In the genomic region with DNA sequence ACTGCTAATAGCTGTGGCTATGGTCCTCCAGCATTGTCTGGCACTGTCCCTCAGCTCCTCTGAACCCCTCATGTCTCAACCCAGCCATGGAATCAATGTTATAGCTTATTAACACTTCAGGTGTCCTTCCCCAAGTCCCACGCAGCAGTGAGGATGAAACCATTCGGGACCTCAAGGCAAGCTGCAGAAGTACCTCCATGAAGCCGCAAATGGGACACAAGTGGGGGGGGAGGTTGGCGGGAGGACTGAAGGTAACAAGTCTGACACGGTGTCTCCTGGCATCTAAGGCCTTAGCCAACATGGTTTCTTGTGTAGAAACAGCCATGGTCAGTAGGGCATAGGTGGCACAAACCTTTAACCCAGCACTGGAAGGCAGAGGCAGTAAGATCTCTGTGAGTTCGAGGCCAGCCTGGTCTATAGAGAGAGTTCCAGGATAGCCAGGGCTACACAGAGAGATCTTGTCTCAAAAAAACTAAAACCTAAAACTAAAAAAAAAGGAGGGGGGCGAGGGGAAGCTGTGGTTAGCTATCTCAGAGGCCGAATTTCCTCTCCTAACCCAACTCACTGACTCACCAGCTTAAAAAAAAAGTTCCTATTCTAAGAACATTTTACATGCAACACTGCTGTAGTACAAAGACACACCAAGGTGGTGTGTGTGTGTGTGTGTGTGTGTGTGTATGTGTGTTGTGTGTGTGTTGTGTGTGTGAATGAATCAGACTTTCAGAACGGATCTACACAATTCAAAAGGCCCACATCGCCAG, we compare ENCODE assay signal across 10 mouse cellular contexts.
A peak's percentile ranks its signal among the peaks of the same experiment; 100 is the strongest.
DNase-seq lines count a peak whose midpoint lies in the region; ATAC-seq and TF ChIP-seq lines count a peak whose summit lies in the region.
"Had no signal": no experiment of that assay in that cellular context is flagged by ENCODE, and none has a peak within 500 bp of the region (broad histone marks: within the 10 kb centered on the region; RNA-seq: fewer than 3 reads in every experiment).

No protein-coding gene starts in this region.

- no peak overlapping the region for H3K4me2 ChIP-seq in forebrain, embryonic 13.5 days
- H3K4me2 ChIP-seq: stomach, embryonic 15.5 days had no signal

- H3K9ac ChIP-seq in forebrain, embryonic 13.5 days, result no peak overlapping the region
- H3K9ac ChIP-seq: stomach, embryonic 15.5 days had no signal

- no peak for DNase-seq in forebrain, embryonic 10.5 days (ENCODE audit: extremely low spot score, low spot score)
- DNase-seq in natural killer cell, adult 2 months (ENCODE audit: low spot score in 2 of 2), result peak; percentile 64 to 71
- DNase-seq in layer of hippocampus, postnatal 10 days (ENCODE audit: low spot score in 2 of 2), result no peak
- DNase-seq in left cerebral cortex, adult 11 months (ENCODE audit: low spot score), result no peak
- no peak for DNase-seq in layer of hippocampus, adult 8-10 months (ENCODE audit: low spot score in 2 of 2)

- no peaks in the 10 kb centered on the region for H3K27me3 ChIP-seq in forebrain, embryonic 10.5 days (ENCODE audit: poor library complexity, severe bottlenecking)
- no peaks in the 10 kb centered on the region for H3K27me3 ChIP-seq in forebrain, embryonic 13.5 days
- no peaks in the 10 kb centered on the region for H3K27me3 ChIP-seq in E14TG2a.4 (ENCODE audit: insufficient read depth, low read length)
- H3K27me3 ChIP-seq: stomach, embryonic 15.5 days had no signal

- H3K36me3 ChIP-seq in forebrain, embryonic 10.5 days (replicated peaks), result peaks cover 17% of the 10 kb centered on the region
- 0 out of 2 replicates have a peak, but pooled peaks cover 5% of the 10 kb centered on the region for H3K36me3 ChIP-seq in forebrain, embryonic 13.5 days (ENCODE audit: poor library complexity, severe bottlenecking)
- H3K36me3 ChIP-seq in E14TG2a.4 (ENCODE audit: insufficient read depth, low read length), result peaks cover 48% of the 10 kb centered on the region

- 0 out of 2 replicates have a peak overlapping the region, but pooled peaks have one; percentile 15 for H3K27ac ChIP-seq in forebrain, embryonic 10.5 days
- H3K27ac ChIP-seq in forebrain, embryonic 13.5 days, result no peak overlapping the region
- H3K27ac ChIP-seq: heart, adult 2 months; stomach, embryonic 15.5 days had no signal

- no peak for TF ChIP-seq CTCF in E14TG2a.4 (conservative IDR thresholded peaks at IDR 0.05; ENCODE audit: low read length)

- 91% methylated on average over 10 of the region's 10 CpGs for WGBS in forebrain, embryonic 10.5 days
- 89% methylated on average over 10 of the region's 10 CpGs for WGBS in forebrain, embryonic 13.5 days

- H3K9me3 ChIP-seq in forebrain, embryonic 10.5 days, result no peaks in the 10 kb centered on the region
- no peaks in the 10 kb centered on the region for H3K9me3 ChIP-seq in forebrain, embryonic 13.5 days (replicated peaks)
- H3K9me3 ChIP-seq in E14TG2a.4 (ENCODE audit: low read length), result no peaks in the 10 kb centered on the region
- H3K9me3 ChIP-seq: stomach, embryonic 15.5 days had no signal

- ATAC-seq in forebrain, embryonic 13.5 days, result no peak
- ATAC-seq in hematopoietic stem cell, adult 5-6 weeks (replicated peaks in 1 of 2; ENCODE audit: insufficient read depth in 1 of 2, low FRiP score in 2 of 2, low TSS enrichment in 1 of 2, low read depth in 1 of 2, poor library complexity in 2 of 2, severe bottlenecking in 2 of 2), result peak; percentile 68 to 74

- H3K4me3 ChIP-seq in forebrain, embryonic 10.5 days, result no peak overlapping the region
- H3K4me3 ChIP-seq in forebrain, embryonic 13.5 days, result no peak overlapping the region
- peak overlapping the region; percentile 80 for H3K4me3 ChIP-seq in E14TG2a.4 (replicated peaks; ENCODE audit: low read length)
- H3K4me3 ChIP-seq: heart, adult 2 months; stomach, embryonic 15.5 days had no signal

- H3K4me1 ChIP-seq in forebrain, embryonic 10.5 days, result peaks cover 13% of the 10 kb centered on the region
- peaks cover 13% of the 10 kb centered on the region for H3K4me1 ChIP-seq in forebrain, embryonic 13.5 days
- peaks cover 90% of the 10 kb centered on the region for H3K4me1 ChIP-seq in E14TG2a.4 (replicated peaks; ENCODE audit: low read depth, low read length)
- H3K4me1 ChIP-seq: stomach, embryonic 15.5 days had no signal

Comparison
In these comparisons a context has a peak if more than half of its experiments do, and no peak if none do; other contexts are left out.
1. DNase-seq: peak in natural killer cell, adult 2 months (2 of 2); none in forebrain, embryonic 10.5 days (single experiment), layer of hippocampus, postnatal 10 days (0 of 2), left cerebral cortex, adult 11 months (single experiment) and layer of hippocampus, adult 8-10 months (0 of 2).